Mouse (Mus musculus): Measurements from ENCODE around the gene Pdhx. TPM values are rescaled to one million over a fixed set of nuclear protein-coding genes. Genes with fewer than 3 reads are reported as not detected.

The Pdhx gene
- polyA plus RNA-seq, 1 experiment from 2014 or later: 18.1 TPM

DNA sequence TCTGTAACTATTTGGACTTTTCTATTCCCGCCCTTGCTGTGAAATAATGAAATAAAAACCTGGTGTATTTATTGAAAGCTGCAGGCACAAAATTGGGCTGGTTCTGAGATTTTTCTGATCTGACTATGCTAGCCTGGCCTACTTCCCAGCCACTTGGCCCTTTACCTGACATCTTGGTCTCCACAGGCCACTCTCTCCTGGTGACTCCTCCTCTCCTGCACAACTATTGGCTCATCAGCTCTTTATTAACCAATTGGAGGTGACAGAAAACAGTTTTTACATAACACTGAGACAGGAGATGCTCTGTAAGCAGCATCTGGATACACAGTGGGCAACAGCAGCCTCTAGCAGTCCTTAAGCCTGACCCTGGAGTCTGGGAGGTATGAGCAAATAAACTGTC is 83.9 kb downstream of the Pdhx start:
- Histone ChIP-seq H3K4me3 (ENCODE audit: low read depth, low read length) (no peak overlapping the region), H3K4me1 (ENCODE audit: insufficient read depth) (no peaks in the 10 kb centered on the region), H3K27me3 (ENCODE audit: insufficient read depth, low read length) (no peaks in the 10 kb centered on the region), H3K9ac (replicated peaks) (no peak overlapping the region), H3K36me3 (replicated peaks; ENCODE audit: insufficient read depth, low read length) (no peaks in the 10 kb centered on the region), H3K9me3 (ENCODE audit: low read length) (no peaks in the 10 kb centered on the region), H3K4me2 (ENCODE audit: low read depth, low read length) (no peak overlapping the region), H3K27ac (ENCODE audit: low read depth) (no peak overlapping the region)
- 72% methylated on average over 1 of the region's 1 CpGs for WGBS (ENCODE audit: insufficient replicate concordance)
- DNase-seq: no peak
- ATAC-seq: no peak
- TF ChIP-seq EP300 (IDR thresholded peaks at IDR 0.05; ENCODE audit: low read depth) (no peak), CTCF (IDR thresholded peaks at IDR 0.05; ENCODE audit: low read depth) (no peak)

DNA sequence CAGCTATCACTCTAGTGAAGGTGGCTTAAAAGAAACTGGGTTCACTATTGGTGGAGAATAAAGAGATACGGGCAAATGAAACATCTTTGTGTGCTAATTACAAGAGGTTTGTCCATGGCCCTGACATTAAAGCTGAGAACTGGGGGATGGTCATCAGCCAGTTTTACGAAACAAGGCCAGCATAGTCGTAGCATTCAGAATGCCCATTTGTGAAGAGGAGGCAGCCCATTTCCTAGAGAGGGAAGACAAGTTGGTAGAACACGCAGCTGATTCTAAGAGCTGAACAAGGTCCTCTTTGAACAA is 85.7 kb downstream of the Pdhx start:
- no peaks in the 10 kb centered on the region for H3K36me3 ChIP-seq (replicated peaks; ENCODE audit: insufficient read depth, low read length)
- H3K27me3 ChIP-seq (ENCODE audit: insufficient read depth, low read length): no peaks in the 10 kb centered on the region
- no peak overlapping the region for H3K4me3 ChIP-seq (ENCODE audit: low read depth, low read length)
- no peak for TF ChIP-seq EP300 (IDR thresholded peaks at IDR 0.05; ENCODE audit: low read depth)
- no peak for TF ChIP-seq CTCF (IDR thresholded peaks at IDR 0.05; ENCODE audit: low read depth)
- H3K4me2 ChIP-seq (ENCODE audit: low read depth, low read length): no peak overlapping the region
- H3K9me3 ChIP-seq (ENCODE audit: low read length): no peaks in the 10 kb centered on the region
- WGBS (ENCODE audit: insufficient replicate concordance): 67% methylated on average over 4 of the region's 4 CpGs
- no peak for DNase-seq
- no peak for ATAC-seq
- no peaks in the 10 kb centered on the region for H3K4me1 ChIP-seq (ENCODE audit: insufficient read depth)
- no peak overlapping the region for H3K27ac ChIP-seq (ENCODE audit: low read depth)
- no peak overlapping the region for H3K9ac ChIP-seq (replicated peaks)

DNA sequence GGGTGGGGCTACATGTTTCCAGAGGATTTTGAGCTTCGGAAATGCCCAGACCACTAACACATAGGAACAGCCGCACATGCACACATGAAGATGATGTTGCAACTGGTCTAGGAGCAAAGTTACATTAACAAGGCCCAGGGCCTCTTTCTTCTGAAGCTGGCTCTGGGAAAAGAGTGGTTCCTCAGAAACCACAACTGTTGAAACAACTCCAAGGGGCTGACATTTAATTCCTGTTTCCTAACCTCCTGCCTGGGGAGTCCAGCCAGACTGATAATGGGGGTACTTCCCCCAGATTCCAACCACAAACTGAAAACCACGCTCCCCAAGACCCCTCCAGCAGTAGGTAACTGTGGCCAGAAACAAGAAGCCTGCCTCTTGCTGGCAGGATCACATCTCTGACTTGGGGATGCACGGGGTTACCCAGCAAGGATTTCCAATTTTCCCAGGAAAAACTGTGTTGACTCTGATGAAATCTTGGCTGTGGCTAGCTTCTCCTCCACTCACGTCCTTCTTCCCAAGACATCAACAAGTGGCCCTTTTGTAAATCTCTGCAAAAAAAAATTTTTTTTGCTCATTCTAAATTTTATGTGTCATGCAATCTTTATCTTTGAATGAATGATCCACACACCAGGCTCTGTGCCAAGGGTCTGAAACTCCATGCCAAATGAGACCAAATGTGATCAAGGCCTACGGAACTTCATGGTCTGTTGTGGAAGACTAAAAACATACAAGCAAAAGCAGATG is 86.2 kb downstream of the Pdhx start:
- Histone ChIP-seq H3K27me3 (ENCODE audit: insufficient read depth, low read length) (no peaks in the 10 kb centered on the region), H3K4me3 (ENCODE audit: low read depth, low read length) (no peak overlapping the region), H3K9me3 (ENCODE audit: low read length) (no peaks in the 10 kb centered on the region), H3K27ac (ENCODE audit: low read depth) (no peak overlapping the region), H3K9ac (replicated peaks) (no peak overlapping the region), H3K36me3 (replicated peaks; ENCODE audit: insufficient read depth, low read length) (no peaks in the 10 kb centered on the region), H3K4me1 (ENCODE audit: insufficient read depth) (no peaks in the 10 kb centered on the region), H3K4me2 (ENCODE audit: low read depth, low read length) (no peak overlapping the region)
- no peak for ATAC-seq
- no peak for DNase-seq
- 41% methylated on average over 6 of the region's 6 CpGs for WGBS (ENCODE audit: insufficient replicate concordance)
- TF ChIP-seq EP300 (IDR thresholded peaks at IDR 0.05; ENCODE audit: low read depth) (no peak; the same call in 1 of the 2 replicates), CTCF (IDR thresholded peaks at IDR 0.05; ENCODE audit: low read depth) (no peak)

DNA sequence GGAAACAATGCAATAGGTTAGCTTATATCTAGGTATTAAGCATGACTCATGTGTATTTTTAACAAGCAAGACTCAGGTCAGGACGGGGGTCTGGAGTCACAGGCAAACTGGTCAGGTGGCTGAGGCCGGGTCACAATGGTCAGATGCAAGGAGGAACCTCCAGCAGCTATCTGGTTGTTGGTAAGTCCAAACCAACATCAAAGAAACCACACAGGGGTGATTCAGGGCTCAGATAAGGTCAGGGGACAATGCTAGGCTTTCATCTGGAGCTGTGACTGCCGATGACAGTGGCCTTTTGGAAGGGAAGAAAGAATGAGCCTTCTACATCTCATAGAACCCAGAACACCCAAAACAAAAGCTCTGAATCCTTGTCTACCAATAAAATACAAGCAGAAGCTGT is 86.9 kb downstream of the Pdhx start:
- TF ChIP-seq CTCF (IDR thresholded peaks at IDR 0.05; ENCODE audit: low read depth) (no peak), EP300 (IDR thresholded peaks at IDR 0.05; ENCODE audit: low read depth) (no peak)
- Histone ChIP-seq H3K27me3 (ENCODE audit: insufficient read depth, low read length) (no peaks in the 10 kb centered on the region), H3K4me3 (ENCODE audit: low read depth, low read length) (no peak overlapping the region), H3K4me1 (ENCODE audit: insufficient read depth) (no peaks in the 10 kb centered on the region), H3K4me2 (ENCODE audit: low read depth, low read length) (no peak overlapping the region), H3K9ac (replicated peaks) (no peak overlapping the region), H3K27ac (ENCODE audit: low read depth) (no peak overlapping the region), H3K9me3 (ENCODE audit: low read length) (no peaks in the 10 kb centered on the region), H3K36me3 (replicated peaks; ENCODE audit: insufficient read depth, low read length) (no peaks in the 10 kb centered on the region)
- WGBS (ENCODE audit: insufficient replicate concordance): 17% methylated on average over 3 of the region's 3 CpGs
- DNase-seq: no peak
- ATAC-seq: no peak

DNA sequence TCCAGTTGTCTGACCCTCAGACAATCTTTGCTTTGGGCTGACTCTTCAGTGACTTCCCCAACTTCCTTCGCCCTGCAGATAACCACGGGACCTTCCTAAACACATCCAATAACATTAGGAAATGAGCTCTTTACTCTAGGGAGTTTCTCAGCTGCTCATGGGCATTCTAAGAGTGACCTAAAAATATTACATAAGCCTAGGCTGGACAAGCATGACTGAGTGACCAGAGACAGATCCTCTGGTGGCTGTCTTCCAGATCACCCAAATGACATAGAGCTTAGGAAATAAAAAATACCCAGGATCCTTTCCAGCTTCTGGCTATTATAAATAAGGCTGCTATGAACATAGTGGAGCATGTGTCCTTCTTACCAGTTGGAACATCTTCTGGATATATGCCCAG is 90.5 kb downstream of the Pdhx start:
- no peaks in the 10 kb centered on the region for H3K4me1 ChIP-seq (ENCODE audit: insufficient read depth)
- H3K9ac ChIP-seq (replicated peaks): no peak overlapping the region
- no peaks in the 10 kb centered on the region for H3K9me3 ChIP-seq (ENCODE audit: low read length)
- H3K27ac ChIP-seq (ENCODE audit: low read depth): no peak overlapping the region
- H3K36me3 ChIP-seq (replicated peaks; ENCODE audit: insufficient read depth, low read length): no peaks in the 10 kb centered on the region
- H3K27me3 ChIP-seq (ENCODE audit: insufficient read depth, low read length): no peaks in the 10 kb centered on the region
- no peak overlapping the region for H3K4me3 ChIP-seq (ENCODE audit: low read depth, low read length)
- WGBS (ENCODE audit: insufficient replicate concordance): 56% methylated on average over 2 of the region's 2 CpGs
- ATAC-seq (no peak), DNase-seq (no peak)
- no peak overlapping the region for H3K4me2 ChIP-seq (ENCODE audit: low read depth, low read length)
- TF ChIP-seq EP300 (IDR thresholded peaks at IDR 0.05; ENCODE audit: low read depth) (no peak), CTCF (IDR thresholded peaks at IDR 0.05; ENCODE audit: low read depth) (no peak)

DNA sequence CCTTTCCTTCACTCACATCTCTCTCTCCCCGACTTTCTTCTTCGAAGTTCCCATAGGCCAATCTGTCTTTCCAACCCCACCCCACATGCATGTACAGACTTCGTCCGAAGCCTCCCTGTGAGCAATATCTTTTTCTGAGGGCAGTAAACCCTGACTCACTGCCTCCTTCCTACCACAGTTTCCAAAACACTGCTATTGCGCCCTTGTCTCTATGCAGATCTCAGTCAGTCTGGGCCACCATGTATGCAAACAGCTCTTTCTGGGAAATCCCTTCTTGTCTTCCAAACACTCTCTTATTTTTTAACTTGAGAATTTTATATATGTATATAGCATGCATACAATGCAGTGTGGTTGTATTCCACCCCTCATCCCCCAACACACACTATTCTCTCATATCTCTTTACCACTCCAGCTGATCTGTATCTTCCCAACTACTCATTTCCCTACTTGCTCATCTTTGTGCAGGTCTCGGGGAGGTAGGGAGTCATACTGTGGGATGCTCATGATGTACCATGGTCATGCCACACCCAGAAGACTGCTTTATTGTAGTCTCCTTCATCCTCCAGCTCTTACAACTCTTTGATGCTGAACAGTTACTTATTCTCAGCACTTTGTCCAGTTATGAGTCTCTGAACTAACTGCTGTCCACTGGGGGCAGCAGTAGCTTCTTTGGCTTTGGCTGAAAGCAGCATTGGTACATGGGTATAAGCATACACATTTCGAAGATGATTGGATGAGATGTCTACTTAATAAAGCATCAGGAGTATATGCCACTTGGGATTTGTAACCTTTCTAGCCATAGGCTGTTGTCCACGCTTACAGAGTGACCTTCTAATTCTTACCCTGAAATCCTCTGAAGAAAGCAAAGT is 91.6 kb downstream of the Pdhx start:
- no peak overlapping the region for H3K4me3 ChIP-seq (ENCODE audit: low read depth, low read length)
- TF ChIP-seq EP300 (IDR thresholded peaks at IDR 0.05; ENCODE audit: low read depth) (no peak), CTCF (IDR thresholded peaks at IDR 0.05; ENCODE audit: low read depth) (peak; percentile 22; the same call in 1 of the 2 replicates)
- no peak overlapping the region for H3K9ac ChIP-seq (replicated peaks)
- no peaks in the 10 kb centered on the region for H3K4me1 ChIP-seq (ENCODE audit: insufficient read depth)
- H3K36me3 ChIP-seq (replicated peaks; ENCODE audit: insufficient read depth, low read length): no peaks in the 10 kb centered on the region
- DNase-seq (no peak), ATAC-seq (no peak)
- H3K27ac ChIP-seq (ENCODE audit: low read depth): no peak overlapping the region
- H3K9me3 ChIP-seq (ENCODE audit: low read length): no peaks in the 10 kb centered on the region
- H3K27me3 ChIP-seq (ENCODE audit: insufficient read depth, low read length): no peaks in the 10 kb centered on the region
- H3K4me2 ChIP-seq (ENCODE audit: low read depth, low read length): no peak overlapping the region
- 66% methylated on average over 8 of the region's 8 CpGs for WGBS (ENCODE audit: insufficient replicate concordance)

Data from liver, postnatal 0 days (tissue).